Mouse (Mus musculus) cerebellum, adult 18-20 months (tissue): ENCODE data around the gene Dmc1.

Experiments used
- DNase-seq, 2 experiments: peaks; one replicate each; pipeline ENCODE4 v3.0.0; 2021

Dmc1 gene

DNA sequence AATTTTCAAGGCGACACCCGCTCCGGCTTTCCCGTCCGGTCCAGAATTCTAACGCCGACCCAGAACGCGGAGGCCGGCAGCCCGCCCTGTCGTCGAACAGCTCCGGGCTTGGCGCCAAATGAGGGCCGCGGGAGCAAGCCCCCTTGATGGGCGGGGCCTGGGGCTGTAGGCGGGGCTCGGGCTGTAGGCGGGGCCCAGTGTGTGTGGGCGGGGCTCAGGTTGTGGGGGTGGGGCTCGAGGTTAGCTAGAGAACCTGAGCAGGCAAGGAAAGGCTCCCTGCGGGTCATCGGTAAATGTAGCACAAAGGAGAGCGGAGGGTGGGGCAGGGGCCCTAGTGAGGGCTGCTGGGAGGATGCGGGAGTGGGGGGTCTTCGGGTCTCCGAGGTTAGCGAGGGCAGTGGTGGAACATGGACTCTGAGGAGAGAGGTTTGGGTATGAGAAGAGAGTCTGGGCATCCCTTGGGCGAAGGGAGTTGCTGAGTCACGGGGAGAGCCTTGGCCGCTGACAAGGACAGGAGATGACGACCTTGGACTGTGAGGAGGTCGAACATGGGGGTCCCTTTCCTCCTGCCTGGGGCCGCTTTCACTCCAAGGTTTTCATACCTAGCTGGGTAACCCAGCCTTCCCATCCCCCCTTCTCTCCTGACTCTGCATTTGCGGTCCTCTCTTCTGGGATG is at the start of gene Dmc1:
TSS of gene Dmc1 (minus strand) at position 120 of the 676 bp plus-strand sequence.
- peak; percentile 2 to 9 for DNase-seq

DNA sequence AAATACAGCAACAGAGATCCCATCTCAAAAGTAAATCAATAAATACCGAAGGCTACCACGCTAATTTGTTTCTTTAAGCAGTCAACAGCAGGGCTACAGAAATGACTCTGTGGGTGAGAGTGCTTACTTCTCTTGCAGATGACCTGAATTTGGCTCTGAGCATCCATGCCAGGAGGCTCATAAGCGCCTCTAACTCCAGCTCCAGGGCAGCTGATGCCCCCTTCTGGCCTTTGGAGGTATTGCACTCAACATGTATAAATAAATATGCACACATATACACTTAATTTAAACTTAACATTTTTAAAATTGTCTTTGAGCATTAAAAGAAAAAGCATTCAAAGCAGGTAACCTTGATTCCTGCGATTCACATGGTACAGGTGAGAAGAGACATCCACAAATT is 46.6 kb upstream of the Dmc1 start:
- DNase-seq, result no peak

DNA sequence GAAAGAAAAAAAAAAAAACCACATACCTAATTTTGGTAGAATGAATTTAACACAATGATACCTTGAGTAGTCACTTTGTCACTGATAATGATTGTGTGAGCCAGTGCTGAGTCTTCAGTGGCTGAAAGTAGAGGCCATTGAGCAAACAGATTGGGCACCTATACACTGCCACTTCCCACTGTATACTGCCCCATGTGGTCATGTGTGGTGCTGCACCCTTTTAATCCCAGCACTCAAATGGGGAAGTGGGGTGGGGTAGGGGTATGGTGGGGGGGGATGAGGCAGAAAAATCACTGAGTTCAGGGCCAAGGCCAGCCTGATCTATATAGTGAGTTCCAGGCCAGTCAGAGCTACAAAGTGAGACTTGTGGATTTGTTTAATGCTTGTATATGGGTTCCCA is 45.7 kb upstream of the Dmc1 start:
- DNase-seq, result no peak

DNA sequence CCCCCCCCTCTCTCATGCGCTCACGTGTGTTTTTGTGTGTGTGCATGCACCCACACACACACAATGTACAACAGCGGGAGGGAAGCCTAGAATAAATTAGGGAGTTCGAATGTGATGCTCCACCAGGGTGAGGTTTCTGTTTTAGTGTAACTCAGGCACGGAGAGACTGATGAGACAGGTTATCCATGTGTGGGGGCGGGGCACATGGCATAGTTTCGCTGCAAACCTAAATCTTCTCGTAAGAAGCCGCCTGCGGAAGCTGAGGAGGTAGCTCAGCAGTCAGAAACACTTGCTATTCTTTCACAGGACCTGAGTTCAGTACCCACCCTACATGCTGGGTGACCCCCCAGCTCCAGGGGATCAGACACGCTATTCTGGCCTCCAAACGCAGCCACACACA is 43.2 kb upstream of the Dmc1 start:
- no peak for DNase-seq

GRCm38 (mm10) chr15:79645483-79645882 is 40.6 kb upstream of the Dmc1 start:
- DNase-seq, result no peak

- no peak for DNase-seq
Observed at GRCm38 (mm10) chr15:79641135-79641817, 36.4 kb upstream of the Dmc1 start.

- no peak for DNase-seq
Observed at GRCm38 (mm10) chr15:79630471-79630870, 25.6 kb upstream of the Dmc1 start.

- no peak for DNase-seq
Observed at GRCm38 (mm10) chr15:79619770-79620414, 15.0 kb upstream of the Dmc1 start.

DNA sequence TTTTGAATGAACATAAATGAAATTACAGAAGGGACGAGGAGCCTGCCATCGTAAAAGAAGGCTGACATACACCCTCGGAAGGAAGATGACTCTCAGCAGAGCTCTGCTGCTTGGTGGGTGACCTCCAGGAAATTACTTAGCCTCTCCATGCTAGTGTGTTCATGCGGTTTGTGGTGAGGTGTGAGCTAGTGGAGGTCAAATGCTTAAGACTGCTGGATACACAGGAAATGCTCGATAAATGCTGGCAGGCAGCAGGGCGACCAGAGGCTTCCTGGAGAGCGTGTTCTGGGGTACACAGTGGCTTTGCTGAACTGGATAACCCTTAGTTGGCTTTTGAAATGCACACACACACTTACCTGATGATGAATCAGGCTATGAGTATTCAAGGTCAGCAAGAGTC is 13.5 kb upstream of the Dmc1 start:
- DNase-seq, result no peak

DNA sequence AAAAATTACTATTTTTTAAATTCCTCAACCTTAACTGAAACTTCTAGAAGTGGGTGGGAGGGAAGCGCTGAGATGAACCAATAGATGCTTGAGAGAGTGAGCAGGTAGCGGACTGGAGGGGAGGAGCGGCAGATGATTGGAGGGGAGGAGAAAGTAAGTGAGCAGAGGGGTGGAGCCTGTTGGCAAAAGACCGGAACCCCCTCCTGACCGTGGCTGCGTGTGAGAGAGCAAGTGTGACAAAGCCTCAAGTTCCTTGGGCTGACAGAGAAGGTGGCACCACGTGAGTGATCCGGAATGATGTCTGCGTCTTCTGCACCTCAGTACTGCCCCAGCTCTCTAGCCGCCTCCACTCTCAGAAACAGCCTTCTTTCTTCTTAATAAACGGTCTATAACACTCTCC is 12.2 kb upstream of the Dmc1 start:
- DNase-seq, result no peak

DNA sequence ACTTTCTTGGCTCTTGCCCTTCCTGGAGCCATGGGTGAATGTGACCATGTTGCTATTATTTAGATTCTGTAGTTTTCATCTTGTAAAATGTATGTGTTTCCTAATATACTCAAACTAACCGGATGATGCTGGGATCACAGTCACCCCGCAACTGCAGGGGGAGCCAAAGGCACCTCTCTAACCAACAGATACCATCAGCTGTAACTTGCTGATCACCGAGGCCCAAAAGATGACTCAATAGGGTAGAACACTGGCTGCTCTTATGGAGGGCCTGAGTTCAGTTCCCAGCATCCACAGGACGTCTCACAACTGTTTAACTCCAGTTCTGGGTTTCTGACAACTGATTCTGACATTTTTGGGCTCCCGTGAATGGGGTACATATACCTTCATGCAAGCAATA is 11.8 kb upstream of the Dmc1 start:
- DNase-seq, result no peak

GRCm38 (mm10) chr15:79615501-79615900 is 10.6 kb upstream of the Dmc1 start:
- DNase-seq, result no peak

- no peak for DNase-seq
Observed at GRCm38 (mm10) chr15:79609226-79609625, 4.3 kb upstream of the Dmc1 start.

DNA sequence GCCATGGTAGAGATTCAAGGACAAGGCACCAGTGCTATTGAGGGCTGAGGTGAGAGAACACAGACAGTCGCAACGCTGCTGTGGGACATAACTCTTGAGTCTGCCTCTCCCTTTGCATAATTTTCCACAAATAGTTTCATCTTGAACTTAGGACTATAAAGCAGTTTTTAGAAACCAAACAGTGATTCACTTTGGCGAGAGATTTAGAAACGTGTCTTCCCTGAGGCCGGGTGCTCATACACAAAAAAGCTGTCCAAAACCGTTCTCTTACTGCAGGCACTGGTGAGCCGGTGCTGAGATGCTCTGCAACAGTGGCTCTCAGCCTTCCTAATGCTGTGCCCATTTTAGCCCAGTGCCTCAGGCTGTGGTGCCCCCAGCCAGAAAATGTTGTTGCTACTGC is 3.3 kb upstream of the Dmc1 start:
- no peak for DNase-seq

- no peak for DNase-seq
Observed at GRCm38 (mm10) chr15:79607757-79608156, 2.8 kb upstream of the Dmc1 start.

GRCm38 (mm10) chr15:79606161-79606560 is 1.3 kb upstream of the Dmc1 start:
- no peak for DNase-seq

GRCm38 (mm10) chr15:79600176-79600575 is 4.7 kb downstream of the Dmc1 start:
- DNase-seq, result no peak

- no peak for DNase-seq
Observed at GRCm38 (mm10) chr15:79598715-79599114, 6.2 kb downstream of the Dmc1 start.

DNA sequence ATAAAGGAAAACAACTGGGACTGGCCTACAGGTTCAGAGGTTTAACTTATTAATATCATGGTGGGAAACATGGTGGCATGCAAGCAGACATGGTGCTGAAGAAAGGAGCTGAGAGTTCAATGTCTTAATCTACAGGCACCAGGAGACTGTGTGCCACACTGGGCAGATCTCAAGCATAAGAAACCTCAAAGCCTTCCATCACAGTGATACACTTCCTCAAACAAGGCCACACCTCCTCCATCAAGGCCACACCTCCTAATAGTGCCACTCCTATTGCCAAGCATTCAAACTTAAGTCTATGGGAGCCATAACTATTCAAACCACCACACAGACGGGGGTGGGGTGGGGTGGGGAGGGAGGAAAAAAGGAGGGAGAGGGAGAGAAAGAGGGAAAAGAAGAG is 23.3 kb downstream of the Dmc1 start:
- no peak for DNase-seq

DNA sequence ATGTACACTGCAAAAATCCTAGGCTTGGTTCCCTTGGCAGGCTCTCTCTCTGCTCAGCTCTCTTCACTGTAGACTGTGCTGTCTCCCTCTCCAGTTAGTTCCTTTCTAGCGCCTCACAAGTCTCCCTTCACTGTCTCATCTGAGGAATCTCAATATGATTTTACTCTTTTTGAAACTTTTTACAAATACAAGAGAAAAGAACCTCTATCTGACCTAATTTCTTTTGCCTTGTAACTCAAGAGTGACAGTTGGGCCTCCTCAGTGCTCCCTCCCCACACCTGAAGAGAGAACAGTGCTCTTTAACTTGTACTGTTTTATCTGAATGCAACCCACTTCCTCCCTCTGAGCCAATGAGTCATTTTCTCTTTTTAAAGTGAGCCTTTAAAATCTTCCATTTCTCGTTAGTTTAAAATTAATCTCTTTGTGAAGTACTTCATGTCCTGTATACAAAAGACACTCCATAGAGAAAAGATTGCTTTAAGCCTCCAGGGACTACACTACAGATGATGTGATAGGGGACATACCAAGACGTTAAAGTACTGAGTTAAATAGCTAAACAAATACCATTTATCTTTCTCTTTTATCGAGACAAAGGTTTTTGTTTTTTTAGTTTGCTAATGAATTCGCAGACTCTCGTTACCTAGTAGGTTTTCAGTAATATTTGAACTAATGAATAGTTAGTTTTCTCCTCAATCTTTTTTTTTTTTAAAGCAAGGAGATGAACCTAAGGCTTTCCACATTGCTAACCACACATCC is 27.1 kb downstream of the Dmc1 start:
- DNase-seq, result no peak

GRCm38 (mm10) chr15:79576947-79577346 is 28.0 kb downstream of the Dmc1 start:
- no peak for DNase-seq

GRCm38 (mm10) chr15:79575543-79576222 is 29.2 kb downstream of the Dmc1 start:
- no peak for DNase-seq

GRCm38 (mm10) chr15:79562417-79562816 is 42.5 kb downstream of the Dmc1 start:
- DNase-seq, result no peak
